In genomic region chr8:78284805-78285204, GRCm38 (mm10) we compare ENCODE assay signal across 24 mouse cellular contexts.
"Had no signal": no experiment of that assay in that cellular context is flagged by ENCODE, and none has a peak within 500 bp of the region (broad histone marks: within the 10 kb centered on the region; RNA-seq: fewer than 3 reads in every experiment).

No protein-coding gene starts in this region.

- H3K4me1 ChIP-seq: heart, embryonic 13.5 days; heart, embryonic 15.5 days; hindbrain, embryonic 13.5 days; hindbrain, embryonic 15.5 days; kidney, embryonic 15.5 days; limb, embryonic 12.5 days; liver, embryonic 13.5 days; liver, embryonic 15.5 days had no signal

- H3K27ac ChIP-seq: gastrocnemius, adult 2 months; heart, embryonic 13.5 days; heart, embryonic 15.5 days; hindbrain, embryonic 13.5 days; hindbrain, embryonic 15.5 days; hindbrain, postnatal 0 days; kidney, embryonic 15.5 days; kidney, postnatal 0 days; left cerebral cortex, adult 2 months; limb, embryonic 10.5 days; limb, embryonic 12.5 days; liver, embryonic 13.5 days; liver, embryonic 15.5 days had no signal

- H3K27me3 ChIP-seq: heart, embryonic 13.5 days; heart, embryonic 15.5 days; hindbrain, embryonic 13.5 days; hindbrain, embryonic 15.5 days; kidney, embryonic 15.5 days; limb, embryonic 12.5 days; liver, embryonic 13.5 days; liver, embryonic 15.5 days had no signal

- H3K36me3 ChIP-seq: heart, embryonic 13.5 days; heart, embryonic 15.5 days; hindbrain, embryonic 13.5 days; hindbrain, embryonic 15.5 days; kidney, embryonic 15.5 days; limb, embryonic 10.5 days; limb, embryonic 12.5 days; liver, embryonic 13.5 days; liver, embryonic 15.5 days had no signal

- H3K9ac ChIP-seq: heart, embryonic 13.5 days; heart, embryonic 15.5 days; hindbrain, embryonic 13.5 days; hindbrain, embryonic 15.5 days; kidney, embryonic 15.5 days; limb, embryonic 12.5 days; liver, embryonic 13.5 days; liver, embryonic 15.5 days had no signal

- H3K4me3 ChIP-seq: gastrocnemius, adult 2 months; heart, embryonic 13.5 days; heart, embryonic 15.5 days; hindbrain, embryonic 13.5 days; hindbrain, embryonic 15.5 days; kidney, embryonic 15.5 days; left cerebral cortex, adult 2 months; limb, embryonic 10.5 days; limb, embryonic 12.5 days; liver, embryonic 13.5 days; liver, embryonic 15.5 days had no signal

- DNase-seq: gastrocnemius, adult 2 months; gastrocnemius, postnatal 10 days; gastrocnemius, postnatal 25 days; heart, adult 18-20 months; heart, postnatal 14 days; heart, postnatal 36 days; kidney, adult 11 months; kidney, adult 2 months; kidney, adult 9 months; kidney, postnatal 14 days; kidney, postnatal 36 days; liver; liver, embryonic 13.5 days had no signal

- H3K9me3 ChIP-seq: heart, embryonic 13.5 days; heart, embryonic 15.5 days; hindbrain, embryonic 13.5 days; hindbrain, embryonic 15.5 days; kidney, embryonic 15.5 days; limb, embryonic 10.5 days; limb, embryonic 12.5 days; liver, embryonic 13.5 days; liver, embryonic 15.5 days had no signal
